Mouse (Mus musculus): ENCODE results near the gene Pkig. TPM values are rescaled to one million over a fixed set of nuclear protein-coding genes. Genes with fewer than 3 reads are reported as not detected.

Pkig gene
- 249 and 252 TPM in 2 replicates for polyA plus RNA-seq (2014; fragmentation: Nextera tagmentation; extraction: Ambion mirVana)

DNA sequence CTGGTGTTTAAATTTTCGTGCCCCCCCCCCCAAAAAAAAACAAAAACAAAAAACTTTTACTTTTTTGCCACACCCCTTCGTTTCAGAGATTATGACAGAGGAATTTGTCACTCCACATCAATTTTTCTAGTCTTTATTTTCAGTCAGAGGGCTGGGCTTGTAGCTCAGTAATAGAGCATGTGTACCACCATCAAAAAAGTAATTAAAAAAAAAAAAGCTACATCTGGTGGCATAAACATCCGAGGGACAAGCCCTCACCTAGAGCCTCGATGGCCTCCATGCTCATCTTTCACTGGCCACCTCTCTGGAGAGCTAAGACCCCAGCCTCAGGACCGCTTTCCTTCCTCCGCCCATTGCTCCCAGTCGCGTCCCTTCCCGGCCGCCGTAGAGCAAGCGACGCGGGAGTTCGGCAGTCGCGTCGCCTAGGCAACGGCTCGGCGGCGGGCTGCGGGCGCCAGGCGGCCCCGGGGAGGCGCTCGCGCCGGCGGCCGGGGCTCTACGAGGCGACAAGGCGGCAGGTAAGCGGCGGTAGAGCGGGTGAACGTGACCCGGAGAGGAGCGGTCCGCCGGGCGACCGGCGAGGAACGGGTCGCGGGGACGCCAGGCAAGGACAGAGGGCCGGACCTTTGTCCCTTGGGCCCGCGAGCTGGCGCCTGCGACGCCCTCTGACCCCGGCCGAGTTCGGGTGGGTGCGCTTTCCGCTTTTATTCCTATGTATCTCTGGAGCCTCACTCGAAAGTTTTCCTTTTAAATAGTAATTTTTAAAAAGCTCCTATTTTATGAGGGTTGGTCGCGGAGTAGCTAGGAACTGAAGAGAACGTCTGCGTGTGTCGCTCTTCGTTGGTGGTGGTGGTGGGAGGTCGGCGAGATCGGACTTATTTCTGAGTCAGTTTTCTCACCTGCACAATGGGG is at the start of gene Pkig:
TSS of gene Pkig (plus strand) at position 412 of the 912 bp plus-strand sequence.
- Histone ChIP-seq H3K4me2 (peak within 1 kb of the TSS; percentile 65), H3K9ac (ENCODE audit: low read depth, low read length) (peak within 1 kb of the TSS; percentile 78), H3K27me3 (ENCODE audit: control insufficient read depth, insufficient read depth, low read length) (no peaks in the 10 kb centered on the region), H3K27ac (ENCODE audit: low read depth, low read length) (peak within 1 kb of the TSS; percentile 68), H3K36me3 (ENCODE audit: control insufficient read depth, insufficient read depth, low read length) (no peaks in the 10 kb centered on the region), H3K4me3 (ENCODE audit: low read depth, low read length) (peak within 1 kb of the TSS; percentile 61), H3K4me1 (ENCODE audit: control insufficient read depth, insufficient read depth, low read length) (peaks cover 11% of the 10 kb centered on the region; the same call in 1 of the 2 replicates), H3K9me3 (replicated peaks; ENCODE audit: control insufficient read depth, low read length) (no peaks in the 10 kb centered on the region)
- ATAC-seq (replicated peaks; ENCODE audit: insufficient number of reproducible peaks, low FRiP score, low TSS enrichment), result peak; percentile 86
- WGBS (ENCODE audit: insufficient replicate concordance), result under 1% methylated on average over 69 of the region's 71 CpGs

DNA sequence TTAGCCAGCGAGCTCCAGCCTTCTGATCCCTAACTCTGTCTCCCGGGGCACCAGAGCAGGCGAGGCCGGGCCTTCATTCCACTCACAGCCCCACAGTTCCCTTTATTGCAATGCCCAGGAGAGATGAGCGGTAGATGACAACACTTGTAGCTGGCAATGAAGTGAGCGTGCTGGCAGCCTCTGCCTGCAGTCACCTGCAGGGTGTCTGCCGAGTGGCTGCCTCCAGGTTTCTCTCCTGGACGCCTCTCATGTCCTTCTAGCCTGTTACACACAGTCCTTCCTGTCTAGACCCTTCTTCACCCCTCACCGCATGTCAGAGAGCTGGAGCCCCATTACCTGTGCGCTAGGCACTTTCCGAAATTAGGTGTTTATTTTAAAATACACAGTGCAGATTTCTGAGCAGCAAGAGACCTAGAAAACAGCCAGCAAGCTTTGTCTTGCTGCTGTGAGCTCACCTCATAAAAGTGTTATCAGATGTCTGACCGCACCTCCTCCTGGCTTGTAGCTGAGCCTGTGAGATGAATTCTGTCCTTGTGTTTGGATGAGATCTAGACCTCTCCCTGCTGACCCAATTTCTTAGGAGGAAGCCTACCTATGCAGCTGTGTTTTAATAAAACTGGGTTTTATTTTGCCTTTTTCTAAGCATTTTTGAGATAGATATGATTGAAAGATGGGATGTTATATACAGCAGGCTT is 48.8 kb upstream of the Pkig start:
- Histone ChIP-seq H3K27me3 (ENCODE audit: control insufficient read depth, insufficient read depth, low read length) (no peaks in the 10 kb centered on the region), H3K9me3 (replicated peaks; ENCODE audit: control insufficient read depth, low read length) (no peaks in the 10 kb centered on the region), H3K4me3 (ENCODE audit: low read depth, low read length) (no peak overlapping the region), H3K36me3 (ENCODE audit: control insufficient read depth, insufficient read depth, low read length) (peaks cover 20% of the 10 kb centered on the region), H3K27ac (ENCODE audit: low read depth, low read length) (no peak overlapping the region), H3K4me2 (no peak overlapping the region), H3K4me1 (ENCODE audit: control insufficient read depth, insufficient read depth, low read length) (peaks cover 8% of the 10 kb centered on the region), H3K9ac (ENCODE audit: low read depth, low read length) (no peak overlapping the region)
- 77% methylated on average over 12 of the region's 12 CpGs for WGBS (ENCODE audit: insufficient replicate concordance)
- no peak for ATAC-seq (replicated peaks; ENCODE audit: insufficient number of reproducible peaks, low FRiP score, low TSS enrichment)

DNA sequence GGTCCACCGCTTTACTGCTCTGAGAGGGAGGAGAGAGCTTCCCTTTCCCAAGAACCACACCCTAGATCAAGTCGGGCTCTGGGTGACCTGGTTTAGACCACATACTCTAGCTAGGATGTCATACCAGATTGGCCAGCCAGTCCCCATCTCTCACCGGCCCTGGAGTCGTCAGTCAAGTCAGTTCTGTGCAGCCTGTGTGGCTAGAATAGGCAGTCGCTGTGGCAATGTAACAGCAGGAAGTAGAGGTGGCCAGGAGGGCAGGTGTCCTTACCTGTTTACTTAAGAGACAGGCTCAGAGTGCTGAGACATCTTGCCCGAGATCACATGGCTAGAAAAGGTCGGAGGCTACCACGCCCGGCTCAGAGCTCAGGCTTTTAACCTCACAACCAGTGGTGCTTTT is 47.0 kb upstream of the Pkig start:
- no peaks in the 10 kb centered on the region for H3K9me3 ChIP-seq (replicated peaks; ENCODE audit: control insufficient read depth, low read length)
- no peak overlapping the region; the same call in 1 of the 2 replicates for H3K9ac ChIP-seq (ENCODE audit: low read depth, low read length)
- 77% methylated on average over 9 of the region's 9 CpGs for WGBS (ENCODE audit: insufficient replicate concordance)
- no peak overlapping the region for H3K4me2 ChIP-seq
- no peak for ATAC-seq (replicated peaks; ENCODE audit: insufficient number of reproducible peaks, low FRiP score, low TSS enrichment)
- no peak overlapping the region for H3K27ac ChIP-seq (ENCODE audit: low read depth, low read length)
- peaks cover 30% of the 10 kb centered on the region for H3K36me3 ChIP-seq (ENCODE audit: control insufficient read depth, insufficient read depth, low read length)
- H3K4me3 ChIP-seq (ENCODE audit: low read depth, low read length), result no peak overlapping the region
- no peaks in the 10 kb centered on the region for H3K27me3 ChIP-seq (ENCODE audit: control insufficient read depth, insufficient read depth, low read length)
- H3K4me1 ChIP-seq (ENCODE audit: control insufficient read depth, insufficient read depth, low read length), result peaks cover 8% of the 10 kb centered on the region

DNA sequence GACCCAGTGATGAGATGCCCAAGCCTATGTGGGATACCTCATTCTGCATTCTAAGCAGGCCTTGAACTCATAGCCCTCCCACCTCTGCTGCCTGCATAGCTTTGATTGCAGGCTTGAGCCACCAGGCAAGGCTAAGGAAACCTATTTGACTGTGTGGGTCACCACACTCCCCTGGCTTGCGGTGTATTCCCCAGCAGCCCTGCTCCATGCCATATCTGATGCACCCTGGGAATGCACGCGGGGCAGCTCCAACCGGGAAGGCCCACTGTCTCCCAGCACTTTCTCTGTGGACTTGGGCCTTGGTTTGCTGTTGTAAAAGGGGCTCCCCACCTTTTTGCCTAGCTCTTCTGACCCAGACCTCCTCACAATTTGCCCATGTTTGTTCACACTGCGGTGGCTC is 45.0 kb upstream of the Pkig start:
- no peaks in the 10 kb centered on the region for H3K9me3 ChIP-seq (replicated peaks; ENCODE audit: control insufficient read depth, low read length)
- no peak overlapping the region for H3K9ac ChIP-seq (ENCODE audit: low read depth, low read length)
- H3K4me3 ChIP-seq (ENCODE audit: low read depth, low read length), result no peak overlapping the region
- H3K36me3 ChIP-seq (ENCODE audit: control insufficient read depth, insufficient read depth, low read length), result peaks cover 35% of the 10 kb centered on the region
- ATAC-seq (replicated peaks; ENCODE audit: insufficient number of reproducible peaks, low FRiP score, low TSS enrichment), result no peak
- 95% methylated on average over 5 of the region's 5 CpGs for WGBS (ENCODE audit: insufficient replicate concordance)
- H3K4me1 ChIP-seq (ENCODE audit: control insufficient read depth, insufficient read depth, low read length), result no peaks in the 10 kb centered on the region; the same call in 1 of the 2 replicates
- no peak overlapping the region for H3K27ac ChIP-seq (ENCODE audit: low read depth, low read length)
- no peaks in the 10 kb centered on the region for H3K27me3 ChIP-seq (ENCODE audit: control insufficient read depth, insufficient read depth, low read length)
- H3K4me2 ChIP-seq, result no peak overlapping the region

DNA sequence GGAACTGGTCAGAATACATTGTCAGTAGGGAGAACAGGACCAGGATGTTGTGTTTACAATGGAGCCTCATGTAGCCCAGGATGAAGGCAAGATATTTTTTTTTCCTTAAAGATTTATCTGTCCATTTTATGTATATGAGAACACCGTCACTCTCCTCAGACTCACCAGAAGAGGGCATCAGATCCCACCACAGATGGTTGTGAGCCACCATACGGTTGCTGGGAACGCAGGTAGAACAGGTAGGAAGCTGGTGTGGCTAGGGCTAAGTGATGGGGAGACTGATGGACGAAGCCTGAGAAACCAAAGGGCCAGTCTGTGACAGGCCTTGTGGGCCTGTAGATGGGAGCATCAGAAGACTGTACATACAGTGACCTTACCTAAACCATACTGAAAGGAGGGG is 44.2 kb upstream of the Pkig start:
- Histone ChIP-seq H3K4me3 (ENCODE audit: low read depth, low read length) (no peak overlapping the region), H3K9ac (ENCODE audit: low read depth, low read length) (no peak overlapping the region), H3K4me2 (no peak overlapping the region), H3K27ac (ENCODE audit: low read depth, low read length) (no peak overlapping the region), H3K36me3 (ENCODE audit: control insufficient read depth, insufficient read depth, low read length) (peaks cover 37% of the 10 kb centered on the region), H3K9me3 (replicated peaks; ENCODE audit: control insufficient read depth, low read length) (no peaks in the 10 kb centered on the region), H3K4me1 (ENCODE audit: control insufficient read depth, insufficient read depth, low read length) (no peaks in the 10 kb centered on the region), H3K27me3 (ENCODE audit: control insufficient read depth, insufficient read depth, low read length) (no peaks in the 10 kb centered on the region)
- WGBS (ENCODE audit: insufficient replicate concordance), result 90% methylated on average over 4 of the region's 4 CpGs
- ATAC-seq (replicated peaks; ENCODE audit: insufficient number of reproducible peaks, low FRiP score, low TSS enrichment), result no peak

DNA sequence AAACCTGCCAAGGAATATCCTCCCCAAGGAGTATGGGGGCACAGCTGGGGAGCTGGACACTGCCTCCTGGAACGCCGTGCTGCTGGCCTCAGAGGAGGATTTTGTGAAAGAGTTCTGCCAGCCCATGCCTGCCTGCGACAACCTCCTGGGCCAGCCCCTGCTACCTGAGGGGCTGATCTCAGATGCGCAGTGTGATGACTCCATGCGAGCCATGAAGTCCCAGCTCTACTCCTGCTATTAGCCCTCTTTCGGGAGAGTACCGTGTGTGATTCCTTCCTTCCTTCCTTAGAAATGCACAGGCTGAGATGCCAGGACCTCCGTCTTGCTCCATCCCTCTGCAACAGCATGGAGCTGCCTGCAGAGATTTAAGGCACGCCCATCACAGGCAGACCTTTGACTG is 42.8 kb upstream of the Pkig start:
- H3K9me3 ChIP-seq (replicated peaks; ENCODE audit: control insufficient read depth, low read length), result no peaks in the 10 kb centered on the region
- ATAC-seq (replicated peaks; ENCODE audit: insufficient number of reproducible peaks, low FRiP score, low TSS enrichment), result no peak
- peaks cover 47% of the 10 kb centered on the region for H3K36me3 ChIP-seq (ENCODE audit: control insufficient read depth, insufficient read depth, low read length)
- no peak overlapping the region for H3K4me3 ChIP-seq (ENCODE audit: low read depth, low read length)
- no peaks in the 10 kb centered on the region for H3K4me1 ChIP-seq (ENCODE audit: control insufficient read depth, insufficient read depth, low read length)
- H3K27ac ChIP-seq (ENCODE audit: low read depth, low read length), result no peak overlapping the region
- no peak overlapping the region for H3K4me2 ChIP-seq
- no peak overlapping the region for H3K9ac ChIP-seq (ENCODE audit: low read depth, low read length)
- WGBS (ENCODE audit: insufficient replicate concordance), result 91% methylated on average over 9 of the region's 9 CpGs
- no peaks in the 10 kb centered on the region for H3K27me3 ChIP-seq (ENCODE audit: control insufficient read depth, insufficient read depth, low read length)

DNA sequence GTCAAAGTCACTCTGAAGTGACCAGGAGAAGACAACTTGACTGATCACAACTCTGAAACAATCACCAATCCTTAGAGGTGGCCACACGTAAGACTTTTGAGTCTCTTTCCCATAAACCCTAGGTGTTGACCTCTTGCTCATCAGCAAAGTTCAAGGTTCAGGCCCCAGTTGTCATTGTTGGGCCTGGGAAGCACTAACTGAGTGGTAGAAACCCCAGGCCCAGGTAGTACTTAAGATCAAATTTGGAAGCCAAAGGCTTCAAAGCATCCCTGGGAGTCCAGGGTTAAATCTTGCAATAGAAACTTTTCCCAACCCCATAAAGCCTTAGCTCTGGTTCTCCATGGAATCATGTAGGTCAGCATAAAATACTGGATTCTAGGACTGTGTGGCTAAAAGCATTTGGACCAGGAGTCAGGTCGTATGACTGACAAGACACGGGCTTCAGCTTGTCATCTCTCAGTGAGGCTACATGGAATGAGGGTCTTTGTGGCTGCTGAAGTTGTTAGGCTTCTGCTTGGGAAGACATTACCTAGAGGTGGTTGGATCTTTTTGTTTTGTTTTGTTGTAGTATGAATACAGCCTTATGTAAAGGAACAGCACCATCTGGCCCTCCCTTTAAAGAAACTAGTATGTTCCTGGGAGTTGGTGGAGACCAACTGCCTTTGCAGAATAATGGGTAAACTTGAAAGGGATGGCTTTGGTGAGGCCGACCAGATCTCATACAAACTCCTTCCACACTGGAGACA is 42.1 kb upstream of the Pkig start:
- no peak for ATAC-seq (replicated peaks; ENCODE audit: insufficient number of reproducible peaks, low FRiP score, low TSS enrichment)
- Histone ChIP-seq H3K4me2 (no peak overlapping the region), H3K9me3 (replicated peaks; ENCODE audit: control insufficient read depth, low read length) (no peaks in the 10 kb centered on the region), H3K9ac (ENCODE audit: low read depth, low read length) (no peak overlapping the region), H3K4me1 (ENCODE audit: control insufficient read depth, insufficient read depth, low read length) (no peaks in the 10 kb centered on the region), H3K36me3 (ENCODE audit: control insufficient read depth, insufficient read depth, low read length) (peaks cover 50% of the 10 kb centered on the region), H3K27ac (ENCODE audit: low read depth, low read length) (no peak overlapping the region), H3K27me3 (ENCODE audit: control insufficient read depth, insufficient read depth, low read length) (no peaks in the 10 kb centered on the region), H3K4me3 (ENCODE audit: low read depth, low read length) (no peak overlapping the region)
- WGBS (ENCODE audit: insufficient replicate concordance), result 93% methylated on average over 4 of the region's 4 CpGs

DNA sequence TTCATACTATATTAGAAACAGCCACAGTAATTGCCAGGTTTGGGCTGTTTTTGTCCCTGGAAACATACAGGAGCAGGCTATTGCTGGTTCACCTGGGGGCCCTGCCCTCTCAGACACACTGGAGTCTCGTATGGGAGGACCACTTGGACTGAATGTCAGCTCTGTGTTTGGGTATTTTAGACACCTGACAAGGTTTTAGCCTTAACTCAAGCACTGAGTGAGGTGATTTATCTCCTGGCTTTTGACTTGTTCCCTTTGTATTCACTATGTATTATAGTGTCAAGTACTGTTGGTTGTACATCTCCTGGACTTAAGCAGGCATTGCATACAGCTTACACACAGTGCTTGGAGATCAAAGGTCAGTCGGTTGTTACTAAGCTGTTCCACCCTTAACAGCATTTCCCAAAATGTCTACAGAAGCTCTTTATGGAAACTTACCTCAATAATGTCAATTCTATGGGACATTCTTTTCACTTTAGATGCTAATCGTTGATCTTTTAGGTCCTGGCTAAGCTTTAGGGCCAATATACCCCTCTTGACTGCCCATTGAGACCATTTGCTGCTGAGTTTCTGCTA is 41.4 kb upstream of the Pkig start:
- WGBS (ENCODE audit: insufficient replicate concordance), result 84% methylated on average over 3 of the region's 3 CpGs
- Histone ChIP-seq H3K27me3 (ENCODE audit: control insufficient read depth, insufficient read depth, low read length) (no peaks in the 10 kb centered on the region), H3K36me3 (ENCODE audit: control insufficient read depth, insufficient read depth, low read length) (peaks cover 48% of the 10 kb centered on the region), H3K27ac (ENCODE audit: low read depth, low read length) (no peak overlapping the region), H3K9me3 (replicated peaks; ENCODE audit: control insufficient read depth, low read length) (no peaks in the 10 kb centered on the region), H3K4me2 (no peak overlapping the region), H3K9ac (ENCODE audit: low read depth, low read length) (no peak overlapping the region), H3K4me1 (ENCODE audit: control insufficient read depth, insufficient read depth, low read length) (no peaks in the 10 kb centered on the region), H3K4me3 (ENCODE audit: low read depth, low read length) (no peak overlapping the region)
- no peak for ATAC-seq (replicated peaks; ENCODE audit: insufficient number of reproducible peaks, low FRiP score, low TSS enrichment)

Measured in heart, embryonic 11.5 days (tissue).